Mouse (Mus musculus) lung, adult 2 months (tissue): ENCODE data around the gene E130114P18Rik.

ENCODE experiments used
- CTCF ChIP-seq: fragments of 200-500 bp; IDR thresholded peaks from 2 replicates; pipeline ENCODE4 v1.5.1; 2011; ENCODE audit warnings: mild to moderate bottlenecking, low read length, control low read depth; ENCODE audit not compliant: insufficient read depth
- POLR2A ChIP-seq: fragments of 200-500 bp; IDR thresholded peaks from 2 replicates; pipeline ENCODE4 v1.6.1; 2011; ENCODE audit warnings: low read depth, mild to moderate bottlenecking, control low read depth, low read length, borderline replicate concordance; ENCODE audit errors: extremely low read depth

GRCm38 (mm10) chr4:97665428-97665755 lies 112.5 kb downstream of the E130114P18Rik start:
- TF ChIP-seq POLR2A (no peak), CTCF (no peak)
